Mouse (Mus musculus) erythroblast, embryonic 14.5 days (primary cell): ENCODE measurements around the gene Eml5.

Experiments
- GATA1 ChIP-seq: IDR thresholded peaks from 2 replicates; pipeline ENCODE4 v1.6.1; 2012; ENCODE audit warnings: low read length, inconsistent platforms, mixed read lengths
- TAL1 ChIP-seq: IDR thresholded peaks from 3 replicates; pipeline ENCODE4 v1.6.1; 2012; ENCODE audit warnings: low read length, inconsistent platforms, mixed read lengths

- TF ChIP-seq GATA1, result no peak
- no peak for TF ChIP-seq TAL1
These were observed 160.2 kb downstream of the Eml5 start for GRCm38 (mm10) chr12:98741011-98741501.
